Mouse (Mus musculus) gastrocnemius, postnatal 36 days (tissue): ENCODE data around the gene Nova2. TPM values are rescaled to one million over a fixed set of nuclear protein-coding genes. Genes with fewer than 3 reads are reported as not detected.

Experiments used
- DNase-seq, 2 experiments: peaks; one replicate each; pipeline ENCODE4 v3.0.0; 2022
- intact Hi-C: fragments of 180-260 bp; cut with DNase I; formaldehyde crosslinking; loops from one replicate; pipeline ENCODE4 v1.15.1; 2025
- long read RNA-seq, 2 experiments: library from polyadenylated mRNA; stranded (forward); transcript quantifications; one replicate each; pipeline ENCODE4 v2.0.0; 2021
- total RNA-seq, 2 experiments: library from RNA; stranded (reverse); gene quantifications; 2 replicates each; pipeline ENCODE4 v1.2.3; 2021

The Nova2 gene
- total RNA-seq = 1 to 10 TPM; 1.7 to 1.8 TPM
- long read RNA-seq, experiment 1, partial matches to known transcripts = 0 of 2 reads
- long read RNA-seq, experiment 1, other reads (novel, unspliced or antisense) = 2 of 2 reads
- long read RNA-seq, experiment 2 = 0 reads

GRCm38 (mm10) chr7:18925162-18925938, at the start of gene Nova2:
TSS of gene Nova2 (plus strand) at chr7:18925888.
- intact Hi-C loops = no loop called here
- DNase-seq = peak; percentile 68 to 75

- intact Hi-C loops = no loop called here
- no peak for DNase-seq
These were observed 47.0 kb upstream of the Nova2 start for GRCm38 (mm10) chr7:18878691-18879090.

- no peak for DNase-seq
- intact Hi-C loops = no loop called here
These were observed 41.5 kb upstream of the Nova2 start for GRCm38 (mm10) chr7:18883991-18884744.

GRCm38 (mm10) chr7:18884745-18885422, 40.8 kb upstream of the Nova2 start:
- intact Hi-C loops = no loop called here
- DNase-seq = no peak

- intact Hi-C loops = no loop called here
- no peak for DNase-seq
These were observed 38.7 kb upstream of the Nova2 start for GRCm38 (mm10) chr7:18886963-18887362.

- intact Hi-C loops = loop anchor here (5.0 kb wide), 1 partner anchor 116 kb away; no protein-coding TSS in a partner anchor
- no peak for DNase-seq
These were observed 34.8 kb upstream of the Nova2 start for GRCm38 (mm10) chr7:18890848-18891247.

GRCm38 (mm10) chr7:18891872-18892599, 33.7 kb upstream of the Nova2 start:
- intact Hi-C loops = loop anchor here (5.0 kb wide), 1 partner anchor 115 kb away; no protein-coding TSS in a partner anchor
- DNase-seq = peak; percentile 70 to 73

GRCm38 (mm10) chr7:18893009-18893408, 32.7 kb upstream of the Nova2 start:
- intact Hi-C loops = loop anchor here (5.0 kb wide), 1 partner anchor 114 kb away; no protein-coding TSS in a partner anchor

GRCm38 (mm10) chr7:18893651-18894430, 31.8 kb upstream of the Nova2 start:
- intact Hi-C loops = loop anchor here (5.0 kb wide), 1 partner anchor 113 kb away; no protein-coding TSS in a partner anchor
- peak; percentile 28 to 55 for DNase-seq

More at GRCm38 (mm10) chr7:18893009-18893408, 32.7 kb upstream of the Nova2 start:
- DNase-seq = no peak

- intact Hi-C loops = loop anchor here (5.0 kb wide), 1 partner anchor 66 kb away; no protein-coding TSS in a partner anchor
- DNase-seq = peak in 1 of 2 experiments; percentile 27
These were observed 29.2 kb upstream of the Nova2 start for GRCm38 (mm10) chr7:18896536-18896935.

- DNase-seq = no peak
- intact Hi-C loops = no loop called here
These were observed 25.2 kb upstream of the Nova2 start for GRCm38 (mm10) chr7:18900513-18900912.

GRCm38 (mm10) chr7:18902486-18902885, 23.2 kb upstream of the Nova2 start:
- intact Hi-C loops = no loop called here
- no peak for DNase-seq

GRCm38 (mm10) chr7:18904971-18905370, 20.7 kb upstream of the Nova2 start:
- intact Hi-C loops = loop anchor here (5.0 kb wide), 1 partner anchor 87 kb away; the partner anchor contains the start of gene Mypop
- DNase-seq = no peak

- DNase-seq = no peak
- intact Hi-C loops = loop anchor here (5.0 kb wide), 1 partner anchor 83 kb away; the partner anchor contains the start of gene Mypop
These were observed 15.9 kb upstream of the Nova2 start for GRCm38 (mm10) chr7:18909797-18910196.

GRCm38 (mm10) chr7:18910241-18910831, 15.4 kb upstream of the Nova2 start, which contains the start of gene Ccdc61:
TSS of gene Ccdc61 (minus strand) at chr7:18910415.
- peak; percentile 95 for DNase-seq
- intact Hi-C loops = no loop called here

GRCm38 (mm10) chr7:18916254-18916653, 9.4 kb upstream of the Nova2 start:
- intact Hi-C loops = no loop called here
- no peak for DNase-seq

- no peak for DNase-seq
- intact Hi-C loops = no loop called here
These were observed 7.8 kb upstream of the Nova2 start for GRCm38 (mm10) chr7:18917931-18918330.

GRCm38 (mm10) chr7:18921069-18921468, 4.6 kb upstream of the Nova2 start:
- intact Hi-C loops = no loop called here
- DNase-seq = peak in 1 of 2 experiments; percentile 28
